Mouse (Mus musculus) kidney, embryonic 14.5 days (tissue): ENCODE data around the gene Gm17657. TPM values are rescaled to one million over a fixed set of nuclear protein-coding genes. Genes with fewer than 3 reads are reported as not detected.
"Not testable (repeated sequence)": the region's sequence is repeated elsewhere in the genome, so short reads cannot be mapped to it uniquely, and the experiment has no call there.

Experiments
- ATAC-seq: fragments of 200-750 bp; cut with Nextera tagmentation; 2 replicates; pipeline ENCODE4 v1.8.0; 2017; ENCODE audit warnings: moderate number of reproducible peaks, mild to moderate bottlenecking, moderate TSS enrichment, moderate library complexity; ENCODE audit not compliant: low FRiP score, low TSS enrichment
- H3K27ac ChIP-seq: fragments of 300-500 bp; sonication (generic); 2 replicates; pipeline ENCODE4 v1.5.1; 2014; ENCODE audit warnings: low read depth, mild to moderate bottlenecking, low read length, moderate library complexity, mixed read lengths
- H3K27me3 ChIP-seq: fragments of 300-500 bp; sonication (generic); 2 replicates; pipeline ENCODE4 v1.6.1; 2014; ENCODE audit warnings: mild to moderate bottlenecking, low read length; ENCODE audit not compliant: control insufficient read depth, insufficient read depth
- H3K36me3 ChIP-seq: fragments of 300-500 bp; sonication (generic); 2 replicates; pipeline ENCODE4 v1.6.1; 2014; ENCODE audit warnings: low read length, mixed read lengths; ENCODE audit not compliant: control insufficient read depth, insufficient read depth
- H3K4me1 ChIP-seq: fragments of 300-500 bp; sonication (generic); 2 replicates; pipeline ENCODE4 v1.6.1; 2014; ENCODE audit warnings: low read length, mixed read lengths; ENCODE audit not compliant: control insufficient read depth, insufficient read depth
- H3K4me2 ChIP-seq: fragments of 300-500 bp; sonication (generic); replicated peaks from 2 replicates; pipeline ENCODE4 v1.6.1; 2014; ENCODE audit warnings: low read depth, mild to moderate bottlenecking, low read length
- H3K4me3 ChIP-seq: fragments of 300-500 bp; sonication (generic); 2 replicates; pipeline ENCODE4 v1.5.1; 2014; ENCODE audit warnings: mild to moderate bottlenecking, low read length
- H3K9ac ChIP-seq: fragments of 300-500 bp; sonication (generic); 2 replicates; pipeline ENCODE4 v1.6.1; 2014; ENCODE audit warnings: low read depth, mild to moderate bottlenecking, low read length, moderate library complexity
- H3K9me3 ChIP-seq: fragments of 300-500 bp; sonication (generic); 2 replicates; pipeline ENCODE4 v1.6.1; 2016; ENCODE audit warnings: low read length; ENCODE audit not compliant: control insufficient read depth
- WGBS: fragments of 180-500 bp; shearing (Covaris S2); extraction: QIAGEN DNeasy Blood & Tissue Kit; methylation state at CpG from one replicate; pipeline ENCODE4 v1.1.7; 2014; 5-methylcytosine and 5-hydroxymethylcytosine counted together
- polyA plus RNA-seq: library from polyadenylated mRNA; unstranded; fragments of >200 nt; fragmentation: Nextera tagmentation; extraction: Ambion mirVana; gene quantifications from 2 replicates; pipeline ENCODE4 v1.2.1, GENCODE M21; 2014

Gm17657 gene
- polyA plus RNA-seq, 1 experiment from 2014 or later, result not detected

DNA sequence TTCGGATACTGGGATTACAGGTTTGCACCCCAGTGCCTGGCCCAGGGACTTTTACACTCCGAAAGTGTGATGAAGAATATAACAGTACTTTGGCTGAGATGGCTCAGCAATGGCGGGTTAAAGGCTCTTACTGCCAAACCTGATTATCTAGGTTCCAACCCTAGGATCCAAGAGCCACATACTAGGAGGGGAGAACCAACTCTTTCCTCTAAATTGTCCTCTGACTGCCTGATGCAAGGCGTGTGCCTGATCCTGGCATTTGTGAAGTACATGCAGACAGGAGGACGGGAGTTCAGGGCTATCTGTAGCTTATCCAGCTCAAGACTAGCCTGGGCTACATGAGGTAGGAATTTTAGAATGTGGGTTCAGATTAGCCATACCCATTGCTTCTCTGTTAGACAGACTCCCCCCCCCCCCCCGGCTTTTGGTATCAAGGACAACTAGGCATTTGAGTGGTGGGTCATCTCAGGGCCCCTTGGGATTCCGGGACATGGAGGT, 49.1 kb downstream of the Gm17657 start:
- Histone ChIP-seq H3K4me3 (no peak overlapping the region), H3K9me3 (peaks cover 4% of the 10 kb centered on the region; the same call in 1 of the 2 replicates), H3K4me2 (no peak overlapping the region), H3K4me1 (peaks cover 6% of the 10 kb centered on the region; the same call in 1 of the 2 replicates), H3K27me3 (no peaks in the 10 kb centered on the region), H3K36me3 (0 out of 2 replicates have a peak, but pooled peaks cover 2% of the 10 kb centered on the region), H3K27ac (no peak overlapping the region), H3K9ac (no peak overlapping the region)
- no peak for ATAC-seq
- 82% methylated on average over 7 of the region's 7 CpGs for WGBS

- H3K9me3 ChIP-seq, result peaks cover 4% of the 10 kb centered on the region; the same call in 1 of the 2 replicates
- no peak overlapping the region for H3K4me3 ChIP-seq
- H3K36me3 ChIP-seq, result peaks cover 7% of the 10 kb centered on the region; the same call in 1 of the 2 replicates
- no peak overlapping the region for H3K4me2 ChIP-seq
- 80% methylated on average over 6 of the region's 6 CpGs for WGBS
- H3K4me1 ChIP-seq, result peaks cover 6% of the 10 kb centered on the region; the same call in 1 of the 2 replicates
- no peak overlapping the region for H3K9ac ChIP-seq
- no peak overlapping the region for H3K27ac ChIP-seq
- H3K27me3 ChIP-seq, result no peaks in the 10 kb centered on the region
- no peak for ATAC-seq
Observed at GRCm38 (mm10) chr17:29499511-29499910, 49.9 kb downstream of the Gm17657 start.

- ATAC-seq, H3K4me3 ChIP-seq, H3K4me1 ChIP-seq, H3K27me3 ChIP-seq, H3K9me3 ChIP-seq, H3K4me2 ChIP-seq, H3K27ac ChIP-seq, H3K9ac ChIP-seq: not testable (repeated sequence)
- H3K36me3 ChIP-seq, result peaks cover 12% of the 10 kb centered on the region; the same call in 1 of the 2 replicates
- WGBS, result 88% methylated on average over 2 of the region's 2 CpGs
Observed at GRCm38 (mm10) chr17:29498952-29499351, 50.5 kb downstream of the Gm17657 start.

DNA sequence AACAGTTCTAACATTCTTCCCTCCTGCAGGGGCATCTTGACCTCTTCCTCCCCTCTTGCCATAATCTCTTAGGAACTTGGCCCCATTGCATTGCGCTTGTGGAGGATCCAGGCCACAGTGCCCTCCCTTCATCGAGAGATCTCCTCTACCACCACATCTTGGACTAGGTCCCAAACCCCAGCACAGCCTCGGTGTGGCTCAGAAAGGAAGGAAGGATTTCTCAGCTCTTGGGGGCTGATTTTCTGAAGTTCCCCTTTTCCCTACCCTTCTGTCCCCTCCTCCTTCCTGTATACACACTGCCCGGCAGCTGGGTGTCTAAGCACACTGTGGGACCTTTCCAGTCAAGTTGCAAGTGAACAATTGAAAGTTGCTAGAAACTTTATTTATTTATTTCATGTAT, 51.4 kb downstream of the Gm17657 start:
- WGBS, result 59% methylated on average over 4 of the region's 4 CpGs
- H3K27me3 ChIP-seq, result no peaks in the 10 kb centered on the region
- H3K27ac ChIP-seq, result no peak overlapping the region
- ATAC-seq, result no peak
- H3K4me1 ChIP-seq, result peaks cover 8% of the 10 kb centered on the region; the same call in 1 of the 2 replicates
- no peak overlapping the region for H3K4me2 ChIP-seq
- no peak overlapping the region for H3K4me3 ChIP-seq
- no peak overlapping the region for H3K9ac ChIP-seq
- H3K36me3 ChIP-seq, result peaks cover 19% of the 10 kb centered on the region
- H3K9me3 ChIP-seq, result no peaks in the 10 kb centered on the region

- not testable (repeated sequence) for H3K4me2 ChIP-seq, ATAC-seq, H3K4me3 ChIP-seq, H3K27me3 ChIP-seq, H3K9me3 ChIP-seq, H3K4me1 ChIP-seq, H3K9ac ChIP-seq, H3K27ac ChIP-seq
- H3K36me3 ChIP-seq, result peaks cover 19% of the 10 kb centered on the region
- WGBS, result 61% methylated on average over 1 of the region's 1 CpGs
Observed at GRCm38 (mm10) chr17:29497481-29497880, 52.0 kb downstream of the Gm17657 start.

- ATAC-seq, result no peak
- Histone ChIP-seq H3K4me3 (no peak overlapping the region), H3K9ac (no peak overlapping the region), H3K9me3 (no peaks in the 10 kb centered on the region), H3K27me3 (no peaks in the 10 kb centered on the region), H3K36me3 (peaks cover 19% of the 10 kb centered on the region), H3K4me1 (peaks cover 7% of the 10 kb centered on the region; the same call in 1 of the 2 replicates), H3K27ac (no peak overlapping the region), H3K4me2 (no peak overlapping the region)
- WGBS, result 95% methylated on average over 3 of the region's 3 CpGs
Observed at GRCm38 (mm10) chr17:29497071-29497354, 52.4 kb downstream of the Gm17657 start.

DNA sequence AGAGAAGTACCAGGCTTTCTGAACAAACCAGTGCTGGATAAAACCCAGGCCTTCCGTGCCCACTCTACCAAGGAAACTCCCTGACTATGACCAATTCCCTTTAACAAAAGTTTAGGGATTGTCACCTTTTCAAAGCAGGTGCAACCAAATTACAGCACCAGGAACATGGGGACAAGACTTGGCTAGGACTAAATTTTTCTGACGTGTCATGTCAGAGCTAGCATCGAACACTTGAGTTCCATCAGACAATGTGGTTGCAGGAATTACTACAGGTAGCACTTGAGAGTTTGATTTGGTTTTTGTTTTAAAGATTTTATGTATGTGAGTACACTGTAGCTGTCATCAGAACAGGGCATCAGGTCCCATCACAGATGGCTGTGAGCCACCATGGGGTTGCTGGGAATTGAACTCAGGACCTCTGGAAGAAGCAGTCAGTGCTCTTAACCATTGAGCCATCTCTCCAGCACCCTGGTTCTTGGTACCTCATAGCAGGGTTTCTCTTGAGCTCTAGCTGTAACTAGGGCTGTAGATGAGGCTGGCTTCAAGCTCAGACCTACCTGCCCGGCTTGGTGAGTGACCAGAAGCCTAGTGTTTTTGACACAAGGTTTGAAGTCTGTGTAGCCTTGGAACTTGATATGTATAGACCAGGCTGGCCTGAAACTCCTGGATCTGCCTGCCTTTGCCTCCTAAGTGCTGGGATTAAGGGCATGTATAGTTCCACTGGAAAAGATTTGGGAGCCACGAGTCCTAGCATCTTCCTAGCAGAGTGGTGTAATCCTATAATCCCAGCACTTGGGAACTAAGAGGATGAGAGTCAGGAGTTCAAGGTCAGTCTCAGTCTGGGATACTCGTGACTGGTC, 53.0 kb downstream of the Gm17657 start:
- Histone ChIP-seq H3K4me2 (no peak overlapping the region), H3K4me3 (no peak overlapping the region), H3K9ac (no peak overlapping the region), H3K4me1 (peaks cover 7% of the 10 kb centered on the region; the same call in 1 of the 2 replicates), H3K27me3 (no peaks in the 10 kb centered on the region), H3K36me3 (peaks cover 19% of the 10 kb centered on the region), H3K27ac (no peak overlapping the region), H3K9me3 (no peaks in the 10 kb centered on the region)
- ATAC-seq, result no peak
- 81% methylated on average over 6 of the region's 6 CpGs for WGBS

- no peak overlapping the region for H3K4me2 ChIP-seq
- peaks cover 7% of the 10 kb centered on the region; the same call in 1 of the 2 replicates for H3K4me1 ChIP-seq
- H3K36me3 ChIP-seq, result peaks cover 19% of the 10 kb centered on the region
- H3K9me3 ChIP-seq, result no peaks in the 10 kb centered on the region
- no peak overlapping the region for H3K4me3 ChIP-seq
- no peak for ATAC-seq
- 63% methylated on average over 7 of the region's 8 CpGs for WGBS
- H3K9ac ChIP-seq, result no peak overlapping the region
- no peak overlapping the region for H3K27ac ChIP-seq
- H3K27me3 ChIP-seq, result no peaks in the 10 kb centered on the region
Observed at GRCm38 (mm10) chr17:29494732-29495076, 54.7 kb downstream of the Gm17657 start.

- H3K4me3 ChIP-seq, result no peak overlapping the region
- 71% methylated on average over 10 of the region's 10 CpGs for WGBS
- H3K36me3 ChIP-seq, result peaks cover 19% of the 10 kb centered on the region
- peaks cover 11% of the 10 kb centered on the region; the same call in 1 of the 2 replicates for H3K4me1 ChIP-seq
- no peak overlapping the region for H3K4me2 ChIP-seq
- no peak for ATAC-seq
- H3K9me3 ChIP-seq, result no peaks in the 10 kb centered on the region
- no peaks in the 10 kb centered on the region for H3K27me3 ChIP-seq
- H3K27ac ChIP-seq, result no peak overlapping the region
- H3K9ac ChIP-seq, result no peak overlapping the region
Observed at GRCm38 (mm10) chr17:29494062-29494731, 55.2 kb downstream of the Gm17657 start.
